In the genomic region with DNA sequence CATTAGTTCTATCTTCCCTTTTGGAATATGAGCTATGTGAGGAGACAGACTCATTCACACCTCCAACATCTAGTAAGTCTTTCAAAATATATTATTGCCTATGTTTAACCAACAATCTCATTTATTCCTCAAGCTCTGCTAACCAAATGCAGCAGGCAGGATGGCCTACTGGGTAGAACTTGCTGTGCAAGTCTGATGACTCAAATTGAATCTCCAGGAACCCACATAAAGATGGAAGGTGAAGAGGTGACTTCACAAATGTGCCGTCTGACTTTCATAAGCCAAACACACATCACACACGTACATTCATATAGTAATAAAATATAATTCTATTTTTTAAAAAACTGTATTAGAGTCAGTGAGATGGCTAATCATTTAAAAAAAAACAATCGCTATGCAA, we compare ENCODE assay signal across 8 mouse cellular contexts. TPM values are rescaled to one million over a fixed set of nuclear protein-coding genes. Genes with fewer than 3 reads are reported as not detected.
DNase-seq lines count a peak whose midpoint lies in the region; ATAC-seq lines count a peak whose summit lies in the region.

No protein-coding gene starts in this region.

- peaks cover 1% of the 10 kb centered on the region; the same call in 1 of the 2 replicates for H3K36me3 ChIP-seq in heart, embryonic 15.5 days
- no peaks in the 10 kb centered on the region; the same call in 1 of the 2 replicates for H3K36me3 ChIP-seq in hindbrain, embryonic 13.5 days
- no peaks in the 10 kb centered on the region for H3K36me3 ChIP-seq in midbrain, embryonic 11.5 days (ENCODE audit: control insufficient read depth, insufficient read depth, low read length)

- no peak overlapping the region for H3K9ac ChIP-seq in heart, embryonic 15.5 days
- H3K9ac ChIP-seq in hindbrain, embryonic 13.5 days, result peak overlapping the region; percentile 82; the same call in 1 of the 2 replicates
- H3K9ac ChIP-seq in midbrain, embryonic 11.5 days (ENCODE audit: low read length), result peak overlapping the region; percentile 64

- no peaks in the 10 kb centered on the region for H3K27me3 ChIP-seq in heart, embryonic 15.5 days
- peaks cover 8% of the 10 kb centered on the region; the same call in 1 of the 2 replicates for H3K27me3 ChIP-seq in hindbrain, embryonic 13.5 days
- peaks cover 2% of the 10 kb centered on the region; the same call in 1 of the 2 replicates for H3K27me3 ChIP-seq in midbrain, embryonic 11.5 days (ENCODE audit: control insufficient read depth, insufficient read depth, low read length)

- DNase-seq in heart, postnatal 10 days, result no peak
- DNase-seq in brain, adult 2 months (ENCODE audit: low read depth, low spot score), result peak; percentile 20
- no peak for DNase-seq in midbrain, embryonic 11.5 days (ENCODE audit: low spot score, missing footprints)
- DNase-seq in gastrocnemius, adult 8-10 months (ENCODE audit: low spot score in 2 of 2), result no peak
- DNase-seq in right cerebral cortex, postnatal 36 days (ENCODE audit: low spot score in 2 of 2), result no peak
- no peak for DNase-seq in kidney, postnatal 36 days

- intact Hi-C loops in heart, postnatal 10 days (cut with DNase I), result loop anchor here (1.0 to 2.0 kb wide), 2 partner anchors 24 to 35 kb away; partner anchors contain the start of gene Sf3b1

- H3K9me3 ChIP-seq in heart, embryonic 15.5 days (replicated peaks), result no peaks in the 10 kb centered on the region
- H3K9me3 ChIP-seq in hindbrain, embryonic 13.5 days, result no peaks in the 10 kb centered on the region
- H3K9me3 ChIP-seq in midbrain, embryonic 11.5 days (ENCODE audit: control insufficient read depth, low read length), result no peaks in the 10 kb centered on the region

- H3K4me1 ChIP-seq in heart, embryonic 15.5 days (replicated peaks), result peaks cover 8% of the 10 kb centered on the region
- peaks cover 15% of the 10 kb centered on the region for H3K4me1 ChIP-seq in hindbrain, embryonic 13.5 days (replicated peaks)
- peaks cover 6% of the 10 kb centered on the region; the same call in 1 of the 2 replicates for H3K4me1 ChIP-seq in midbrain, embryonic 11.5 days (ENCODE audit: control insufficient read depth, insufficient read depth, low read length)

- H3K27ac ChIP-seq in heart, embryonic 15.5 days, result no peak overlapping the region
- H3K27ac ChIP-seq in hindbrain, embryonic 13.5 days, result 0 out of 2 replicates have a peak overlapping the region, but pooled peaks have one; percentile 88
- H3K27ac ChIP-seq in midbrain, embryonic 11.5 days (ENCODE audit: low read depth, low read length), result no peak overlapping the region

- H3K4me2 ChIP-seq in heart, embryonic 15.5 days, result peak overlapping the region; percentile 86
- H3K4me2 ChIP-seq in hindbrain, embryonic 13.5 days, result peak overlapping the region; percentile 77
- H3K4me2 ChIP-seq in midbrain, embryonic 11.5 days, result peak overlapping the region; percentile 80; the same call in 1 of the 2 replicates

- 73% methylated on average over 3 of the region's 3 CpGs for WGBS in heart, embryonic 15.5 days
- WGBS in hindbrain, embryonic 13.5 days, result 69% methylated on average over 3 of the region's 3 CpGs
- WGBS in midbrain, embryonic 11.5 days, result 71% methylated on average over 3 of the region's 3 CpGs

- no peak for ATAC-seq in heart, embryonic 15.5 days (replicated peaks; ENCODE audit: insufficient number of reproducible peaks, insufficient read depth, low FRiP score, low read depth)
- no peak for ATAC-seq in hindbrain, embryonic 13.5 days (ENCODE audit: low FRiP score)
- no peak for ATAC-seq in midbrain, embryonic 11.5 days (ENCODE audit: low FRiP score)

- H3K4me3 ChIP-seq in heart, embryonic 15.5 days, result peak overlapping the region; percentile 65
- H3K4me3 ChIP-seq in hindbrain, embryonic 13.5 days, result peak overlapping the region; percentile 80; the same call in 1 of the 2 replicates
- H3K4me3 ChIP-seq in midbrain, embryonic 11.5 days (ENCODE audit: low read depth, low read length), result peak overlapping the region; percentile 93; the same call in 1 of the 2 replicates

RNA-seq across cellular contexts. Expression of gene Coq10b, which starts 0.9 kb away (rescaled TPM):
- 17.4 and 18.7 TPM in 2 replicates for polyA plus RNA-seq in heart, embryonic 15.5 days (2015; fragmentation: Nextera tagmentation; extraction: Ambion mirVana)
- 10 to 100 TPM; 34.8 to 38.7 TPM for total RNA-seq in heart, postnatal 10 days (2021)
- polyA plus RNA-seq in hindbrain, embryonic 13.5 days (2015; fragmentation: Nextera tagmentation; extraction: Ambion mirVana), result 31.6 and 33.4 TPM in 2 replicates
- polyA plus RNA-seq in midbrain, embryonic 11.5 days (2014; fragmentation: Nextera tagmentation; extraction: Ambion mirVana), result 33.8 and 38.3 TPM in 2 replicates
- 10 to 100 TPM; 13.4 to 22.4 (median 19.9) TPM for total RNA-seq in gastrocnemius, adult 8-10 months (2022)

RNA-seq across cellular contexts. Expression of gene Sf3b1, which starts 24.4 kb away (rescaled TPM):
- polyA plus RNA-seq in heart, embryonic 15.5 days (2015; fragmentation: Nextera tagmentation; extraction: Ambion mirVana), result 189 and 205 TPM in 2 replicates
- 100 to 1,000 TPM; 115 to 139 TPM for total RNA-seq in heart, postnatal 10 days (2021)
- 343 and 352 TPM in 2 replicates for polyA plus RNA-seq in hindbrain, embryonic 13.5 days (2015; fragmentation: Nextera tagmentation; extraction: Ambion mirVana)
- polyA plus RNA-seq in midbrain, embryonic 11.5 days (2014; fragmentation: Nextera tagmentation; extraction: Ambion mirVana), result 365 and 366 TPM in 2 replicates
- total RNA-seq in gastrocnemius, adult 8-10 months (2022), result 10 to 100 TPM; 45.9 to 57.9 (median 52.4) TPM

RNA-seq across cellular contexts. Expression of gene Hspe1, which starts 36.3 kb away (rescaled TPM):
- polyA plus RNA-seq in heart, embryonic 15.5 days (2015; fragmentation: Nextera tagmentation; extraction: Ambion mirVana), result 254 and 359 TPM in 2 replicates
- 100 to 1,000 TPM; 123 to 130 TPM for total RNA-seq in heart, postnatal 10 days (2021)
- polyA plus RNA-seq in hindbrain, embryonic 13.5 days (2015; fragmentation: Nextera tagmentation; extraction: Ambion mirVana), result 265 and 290 TPM in 2 replicates
- 517 and 525 TPM in 2 replicates for polyA plus RNA-seq in midbrain, embryonic 11.5 days (2014; fragmentation: Nextera tagmentation; extraction: Ambion mirVana)
- total RNA-seq in gastrocnemius, adult 8-10 months (2022), result 100 to 1,000 TPM in 2 of 4 experiments, 10 to 100 TPM in 2; 83.2 to 102 (median 92.9) TPM

RNA-seq across cellular contexts. Expression of gene Hspd1, which starts 36.4 kb away (rescaled TPM):
- 417 and 450 TPM in 2 replicates for polyA plus RNA-seq in heart, embryonic 15.5 days (2015; fragmentation: Nextera tagmentation; extraction: Ambion mirVana)
- 100 to 1,000 TPM; 352 to 382 TPM for total RNA-seq in heart, postnatal 10 days (2021)
- polyA plus RNA-seq in hindbrain, embryonic 13.5 days (2015; fragmentation: Nextera tagmentation; extraction: Ambion mirVana), result 287 and 288 TPM in 2 replicates
- 409 and 425 TPM in 2 replicates for polyA plus RNA-seq in midbrain, embryonic 11.5 days (2014; fragmentation: Nextera tagmentation; extraction: Ambion mirVana)
- 100 to 1,000 TPM; 158 to 189 (median 168) TPM for total RNA-seq in gastrocnemius, adult 8-10 months (2022)
